Comparison of ENCODE assay signal across 1 mouse cellular context in the genomic region with DNA sequence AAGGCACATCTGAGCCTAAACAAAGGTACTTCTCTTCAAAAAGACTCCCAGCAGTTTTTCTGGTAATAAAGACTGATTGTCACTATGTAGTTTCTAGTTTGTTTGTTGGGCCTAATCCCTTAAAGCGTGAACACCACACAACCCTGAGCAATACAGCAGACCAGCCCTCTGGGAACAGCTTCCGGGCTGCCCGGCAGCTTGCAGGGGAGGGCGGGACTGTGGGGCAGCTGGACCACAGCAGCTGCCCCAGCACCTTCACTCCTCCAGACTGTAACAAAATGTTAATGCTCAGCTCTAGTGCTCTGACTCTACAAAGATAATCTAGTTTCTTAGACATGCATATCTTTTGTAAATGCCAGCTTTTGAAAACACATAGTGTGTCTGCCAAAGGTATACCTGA.
TF ChIP-seq lines count a peak whose summit lies in the region.

No protein-coding gene starts in this region.

TF ChIP-seq in myocyte, 11 proteins besides CTCF, POLR2A, EP300 and RAD21 (continued from another document):
- no peak for TF ChIP-seq REST (IDR thresholded peaks at IDR 0.05; ENCODE audit: insufficient read depth, insufficient read length)
